Mouse (Mus musculus) left cerebral cortex, adult 9 months (tissue): ENCODE results near the gene Gnaq.
"Not testable (repeated sequence)": the region's sequence is repeated elsewhere in the genome, so short reads cannot be mapped to it uniquely, and the experiment has no call there.

Experiments
- DNase-seq, 2 experiments: peaks; one replicate each; pipeline ENCODE4 v3.0.0; 2022; ENCODE audit warnings: low spot score in 2 of 2

Gnaq gene

GRCm38 (mm10) chr19:16259786-16260434 lies 127.3 kb downstream of the Gnaq start:
- no peak for DNase-seq

- no peak for DNase-seq
Measured at GRCm38 (mm10) chr19:16260435-16260832, 127.8 kb downstream of the Gnaq start.

- no peak for DNase-seq
Measured at GRCm38 (mm10) chr19:16260973-16261372, 128.3 kb downstream of the Gnaq start.

- DNase-seq, result no peak
Measured at GRCm38 (mm10) chr19:16261631-16262030, 129.0 kb downstream of the Gnaq start.

- peak; percentile 39 to 61 for DNase-seq
Measured at GRCm38 (mm10) chr19:16262340-16262739, 129.7 kb downstream of the Gnaq start.

- DNase-seq, result not testable (repeated sequence)
Measured at GRCm38 (mm10) chr19:16267362-16267761, 134.7 kb downstream of the Gnaq start.

GRCm38 (mm10) chr19:16270236-16270635 lies 137.6 kb downstream of the Gnaq start:
- DNase-seq, result no peak

- DNase-seq, result no peak
Measured at GRCm38 (mm10) chr19:16271002-16271401, 138.4 kb downstream of the Gnaq start.

- DNase-seq, result no peak
Measured at GRCm38 (mm10) chr19:16273021-16273420, 140.4 kb downstream of the Gnaq start.

GRCm38 (mm10) chr19:16280231-16280630 lies 147.6 kb downstream of the Gnaq start:
- no peak for DNase-seq

- no peak for DNase-seq
Measured at GRCm38 (mm10) chr19:16285051-16286028, 152.7 kb downstream of the Gnaq start.

- no peak for DNase-seq
Measured at GRCm38 (mm10) chr19:16286451-16287175, 154.0 kb downstream of the Gnaq start.

- DNase-seq, result no peak
Measured at GRCm38 (mm10) chr19:16287307-16287706, 154.7 kb downstream of the Gnaq start.

- DNase-seq, result no peak
Measured at GRCm38 (mm10) chr19:16287971-16288370, 155.3 kb downstream of the Gnaq start.

GRCm38 (mm10) chr19:16291088-16291487 lies 158.5 kb downstream of the Gnaq start:
- DNase-seq, result no peak

- DNase-seq, result no peak
Measured at GRCm38 (mm10) chr19:16292056-16292608, 159.5 kb downstream of the Gnaq start.

GRCm38 (mm10) chr19:16292978-16293377 lies 160.3 kb downstream of the Gnaq start:
- DNase-seq, result no peak

- no peak for DNase-seq
Measured at GRCm38 (mm10) chr19:16300413-16300812, 167.8 kb downstream of the Gnaq start.

- DNase-seq, result no peak
Measured at GRCm38 (mm10) chr19:16301336-16301735, 168.7 kb downstream of the Gnaq start.

GRCm38 (mm10) chr19:16309031-16309430 lies 176.4 kb downstream of the Gnaq start:
- no peak for DNase-seq

GRCm38 (mm10) chr19:16314295-16314821 lies 181.7 kb downstream of the Gnaq start:
- no peak for DNase-seq

GRCm38 (mm10) chr19:16315525-16315924 lies 182.9 kb downstream of the Gnaq start:
- no peak for DNase-seq
